Mouse (Mus musculus) liver, embryonic 16.5 days (tissue): ENCODE data around the gene Ugt1a9. TPM values are rescaled to one million over a fixed set of nuclear protein-coding genes. Genes with fewer than 3 reads are reported as not detected.
A peak's percentile ranks its signal among the peaks of the same experiment; 100 is the strongest.

ENCODE experiments used
- ATAC-seq: fragments of 200-750 bp; cut with Nextera tagmentation; 2 replicates; pipeline ENCODE4 v1.8.0; 2017; ENCODE audit warnings: low read depth, mild to moderate bottlenecking, moderate number of reproducible peaks, moderate library complexity
- H3K27ac ChIP-seq: fragments of 300-500 bp; sonication (generic); 2 replicates; pipeline ENCODE4 v1.5.1; 2014; ENCODE audit warnings: mild to moderate bottlenecking, low read length
- H3K27me3 ChIP-seq: fragments of 300-500 bp; sonication (generic); 2 replicates; pipeline ENCODE4 v1.6.1; 2014; ENCODE audit warnings: low read depth, low read length, mixed read lengths; ENCODE audit not compliant: control insufficient read depth, insufficient read depth
- H3K36me3 ChIP-seq: fragments of 300-500 bp; sonication (generic); 2 replicates; pipeline ENCODE4 v1.6.1; 2014; ENCODE audit warnings: mild to moderate bottlenecking; ENCODE audit not compliant: control insufficient read depth, insufficient read depth
- H3K4me1 ChIP-seq: fragments of 300-500 bp; sonication (generic); 2 replicates; pipeline ENCODE4 v1.6.1; 2014; ENCODE audit warnings: low read depth, low read length, mixed read lengths; ENCODE audit not compliant: control insufficient read depth
- H3K4me2 ChIP-seq: fragments of 300-500 bp; sonication (generic); 2 replicates; pipeline ENCODE4 v1.6.1; 2014; ENCODE audit warnings: low read depth, low read length, mixed read lengths
- H3K4me3 ChIP-seq: fragments of 300-500 bp; sonication (generic); 2 replicates; pipeline ENCODE4 v1.5.1; 2014; ENCODE audit warnings: low read depth, mild to moderate bottlenecking, low read length
- H3K9ac ChIP-seq: fragments of 300-500 bp; sonication (generic); 2 replicates; pipeline ENCODE4 v1.6.1; 2014; ENCODE audit warnings: low read depth, low read length
- H3K9me3 ChIP-seq: fragments of 300-500 bp; sonication (generic); replicated peaks from 2 replicates; pipeline ENCODE4 v1.6.1; 2016; ENCODE audit warnings: low read length; ENCODE audit not compliant: control insufficient read depth
- WGBS: fragments of 180-500 bp; shearing (Covaris S2); extraction: QIAGEN DNeasy Blood & Tissue Kit; methylation state at CpG from one replicate; pipeline ENCODE4 v1.1.7; 2014; ENCODE audit not compliant: insufficient replicate concordance; 5-methylcytosine and 5-hydroxymethylcytosine counted together
- polyA plus RNA-seq: library from polyadenylated mRNA; unstranded; fragments of >200 nt; fragmentation: Nextera tagmentation; extraction: Ambion mirVana; gene quantifications from 2 replicates; pipeline ENCODE4 v1.2.1, GENCODE M21; 2015

Gene Ugt1a9
- polyA plus RNA-seq, 1 experiment from 2014 or later: 0.44 TPM

- no peaks in the 10 kb centered on the region for H3K27me3 ChIP-seq
- H3K4me2 ChIP-seq: no peak overlapping the region
- H3K9ac ChIP-seq: no peak overlapping the region
- no peak overlapping the region for H3K4me3 ChIP-seq
- no peak overlapping the region for H3K27ac ChIP-seq
- peaks cover 26% of the 10 kb centered on the region for H3K9me3 ChIP-seq
- no peaks in the 10 kb centered on the region for H3K36me3 ChIP-seq
- no peaks in the 10 kb centered on the region for H3K4me1 ChIP-seq
- no peak for ATAC-seq
Measured at GRCm38 (mm10) chr1:88225741-88226140, 155.1 kb downstream of the Ugt1a9 start.

DNA sequence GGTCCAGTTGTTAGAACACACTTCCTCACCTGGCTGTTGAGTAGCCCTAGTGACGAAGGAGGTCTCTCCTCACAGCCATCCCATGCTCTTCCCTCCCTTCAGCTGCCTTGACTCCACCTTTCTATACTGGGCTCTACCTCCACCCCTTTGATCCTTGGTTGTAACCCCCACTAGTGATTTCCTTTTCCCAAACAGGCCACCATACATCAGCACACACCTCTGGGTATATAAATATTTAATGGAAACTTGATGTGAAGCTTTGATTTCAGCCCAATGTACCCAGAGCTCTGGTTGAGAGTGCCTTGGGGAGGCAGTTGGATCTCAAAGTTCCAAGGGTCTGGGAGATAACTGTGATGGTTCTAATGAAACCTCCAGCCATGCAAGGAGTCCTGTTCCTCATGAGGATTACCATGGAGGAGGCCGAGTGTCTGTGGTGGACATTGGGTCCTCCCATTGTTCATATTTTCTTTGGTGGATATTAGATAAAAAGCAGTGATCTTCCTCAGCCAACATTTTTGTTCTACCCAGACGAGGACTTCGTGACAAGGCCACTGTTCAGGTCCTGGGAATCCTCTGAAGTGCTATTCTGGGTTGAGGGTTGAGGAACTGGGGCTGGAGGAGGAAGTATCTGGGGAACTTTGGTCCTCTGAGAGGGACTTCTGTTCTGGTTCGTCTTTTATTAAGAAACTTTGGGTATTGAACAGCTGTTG is 156.2 kb downstream of the Ugt1a9 start, which contains the start of gene Mroh2a:
Gene Mroh2a (plus strand): TSS at position 317 of the 710 bp plus-strand sequence.
- H3K9me3 ChIP-seq: peaks cover 33% of the 10 kb centered on the region
- H3K27ac ChIP-seq: no peak within 1 kb of the TSS
- no peaks in the 10 kb centered on the region for H3K27me3 ChIP-seq
- H3K9ac ChIP-seq: no peak within 1 kb of the TSS
- no peak within 1 kb of the TSS for H3K4me3 ChIP-seq
- H3K4me1 ChIP-seq: no peaks in the 10 kb centered on the region
- no peak within 1 kb of the TSS for H3K4me2 ChIP-seq
- ATAC-seq: peak; percentile 19; the same call in 1 of the 2 replicates
- WGBS: 36% methylated on average over 5 of the region's 5 CpGs
- H3K36me3 ChIP-seq: no peaks in the 10 kb centered on the region

- Histone ChIP-seq H3K4me3 (no peak overlapping the region), H3K27ac (no peak overlapping the region), H3K9ac (no peak overlapping the region), H3K4me2 (no peak overlapping the region), H3K4me1 (no peaks in the 10 kb centered on the region), H3K27me3 (no peaks in the 10 kb centered on the region), H3K36me3 (no peaks in the 10 kb centered on the region), H3K9me3 (peaks cover 31% of the 10 kb centered on the region)
- no peak for ATAC-seq
- 40% methylated on average over 2 of the region's 2 CpGs for WGBS
Measured at GRCm38 (mm10) chr1:88227482-88227881, 156.9 kb downstream of the Ugt1a9 start.

DNA sequence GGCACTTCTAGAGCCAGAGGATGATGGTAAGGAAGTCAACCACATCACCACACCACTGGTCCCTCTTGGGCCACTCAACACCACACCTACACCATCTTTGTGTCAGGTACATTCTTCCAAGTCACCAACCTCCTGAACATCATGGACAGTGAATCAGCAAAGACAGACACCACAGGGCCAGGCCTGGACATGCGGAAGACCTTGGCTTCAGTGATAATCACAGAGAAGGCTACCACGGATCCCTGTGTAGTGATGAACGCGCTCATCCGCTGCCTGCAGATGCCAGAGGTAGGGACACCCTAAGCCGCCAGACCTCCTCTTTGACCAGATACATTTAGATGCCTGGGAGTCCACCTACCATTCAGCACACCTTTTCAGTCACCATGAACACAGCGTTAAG is 157.5 kb downstream of the Ugt1a9 start:
- H3K4me1 ChIP-seq: no peaks in the 10 kb centered on the region
- H3K9ac ChIP-seq: no peak overlapping the region
- no peaks in the 10 kb centered on the region for H3K27me3 ChIP-seq
- no peak overlapping the region for H3K4me3 ChIP-seq
- H3K36me3 ChIP-seq: no peaks in the 10 kb centered on the region
- H3K4me2 ChIP-seq: no peak overlapping the region
- no peak; the same call in 1 of the 2 replicates for ATAC-seq
- H3K27ac ChIP-seq: no peak overlapping the region
- WGBS: 59% methylated on average over 7 of the region's 7 CpGs
- H3K9me3 ChIP-seq: peaks cover 33% of the 10 kb centered on the region

DNA sequence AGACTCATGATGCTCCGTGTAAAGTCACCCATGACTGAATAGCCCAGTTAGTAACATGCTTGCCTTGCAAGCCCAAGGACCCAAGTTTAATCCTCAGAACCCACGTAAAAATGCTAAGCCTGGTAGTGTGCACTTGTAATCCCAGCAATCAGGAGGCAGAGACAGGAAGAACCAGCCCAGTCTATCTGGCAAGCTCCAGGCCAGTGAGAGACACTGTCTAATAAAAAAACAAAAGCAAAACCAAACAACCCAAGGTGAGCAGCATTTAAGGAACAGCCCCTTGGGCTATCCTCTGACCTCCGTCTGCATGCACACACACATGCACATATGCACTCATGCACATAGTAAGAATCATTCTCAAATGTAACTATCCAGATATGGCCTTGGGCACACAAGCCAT is 159.0 kb downstream of the Ugt1a9 start:
- Histone ChIP-seq H3K4me1 (no peaks in the 10 kb centered on the region), H3K4me2 (no peak overlapping the region), H3K36me3 (no peaks in the 10 kb centered on the region), H3K27me3 (no peaks in the 10 kb centered on the region), H3K27ac (no peak overlapping the region), H3K9me3 (peaks cover 39% of the 10 kb centered on the region), H3K4me3 (no peak overlapping the region), H3K9ac (no peak overlapping the region)
- WGBS: 55% methylated on average over 3 of the region's 3 CpGs
- no peak for ATAC-seq

GRCm38 (mm10) chr1:88229986-88230385 is 159.4 kb downstream of the Ugt1a9 start:
- H3K27me3 ChIP-seq: no peaks in the 10 kb centered on the region
- H3K4me3 ChIP-seq: no peak overlapping the region
- no peaks in the 10 kb centered on the region for H3K4me1 ChIP-seq
- no peak for ATAC-seq
- no peak overlapping the region for H3K27ac ChIP-seq
- no peaks in the 10 kb centered on the region for H3K36me3 ChIP-seq
- H3K9ac ChIP-seq: no peak overlapping the region
- H3K9me3 ChIP-seq: peaks cover 43% of the 10 kb centered on the region
- H3K4me2 ChIP-seq: no peak overlapping the region
- 59% methylated on average over 5 of the region's 5 CpGs for WGBS

GRCm38 (mm10) chr1:88230421-88230820 is 159.8 kb downstream of the Ugt1a9 start:
- no peak overlapping the region for H3K4me3 ChIP-seq
- no peaks in the 10 kb centered on the region for H3K4me1 ChIP-seq
- no peaks in the 10 kb centered on the region for H3K27me3 ChIP-seq
- H3K27ac ChIP-seq: no peak overlapping the region
- ATAC-seq: no peak
- no peak overlapping the region for H3K4me2 ChIP-seq
- no peaks in the 10 kb centered on the region for H3K36me3 ChIP-seq
- 57% methylated on average over 7 of the region's 7 CpGs for WGBS
- H3K9me3 ChIP-seq: peaks cover 47% of the 10 kb centered on the region
- no peak overlapping the region for H3K9ac ChIP-seq

DNA sequence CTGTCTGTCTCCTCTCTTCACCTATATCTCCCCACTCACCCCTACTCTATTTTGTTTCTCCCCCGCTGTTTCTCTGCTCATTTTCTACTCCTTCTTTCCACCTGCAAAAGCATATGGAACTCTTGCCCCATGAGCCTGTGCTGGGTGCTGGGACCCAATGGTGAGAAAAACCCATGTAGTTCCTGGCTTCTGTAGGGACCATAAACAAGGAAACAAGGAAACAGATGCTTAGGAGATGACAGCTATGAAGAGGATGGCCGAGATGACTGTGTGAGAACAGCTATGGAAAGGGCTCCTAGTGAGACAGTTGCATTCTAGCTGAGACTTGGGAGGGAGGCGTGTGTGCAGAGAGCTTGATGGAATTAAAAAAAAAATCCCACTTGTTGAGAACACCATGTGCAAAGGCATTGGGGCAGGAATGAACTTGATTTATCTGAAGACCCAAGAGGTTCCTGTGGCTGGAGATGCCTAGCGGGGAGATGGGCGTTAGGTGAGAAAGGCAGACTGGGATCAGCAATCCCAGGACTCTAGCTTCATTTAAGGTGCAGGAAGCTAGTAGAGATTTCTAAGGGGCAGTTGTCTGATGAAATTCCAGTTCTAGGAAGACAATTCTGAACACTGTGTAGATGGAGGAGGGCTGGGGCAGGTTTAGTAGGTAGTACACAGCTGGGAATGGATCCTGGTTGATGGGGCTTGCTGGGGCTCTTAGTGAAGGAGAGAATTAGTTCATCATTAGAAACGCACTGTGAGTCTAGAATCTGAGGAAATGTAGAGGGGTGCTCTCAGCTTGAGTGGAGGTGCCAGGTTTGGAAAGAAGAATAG is 160.6 kb downstream of the Ugt1a9 start:
- Histone ChIP-seq H3K4me1 (no peaks in the 10 kb centered on the region), H3K9me3 (peaks cover 40% of the 10 kb centered on the region), H3K4me2 (no peak overlapping the region), H3K27me3 (no peaks in the 10 kb centered on the region), H3K9ac (no peak overlapping the region), H3K36me3 (no peaks in the 10 kb centered on the region), H3K27ac (no peak overlapping the region), H3K4me3 (no peak overlapping the region)
- ATAC-seq: no peak
- 57% methylated on average over 6 of the region's 6 CpGs for WGBS
